Mouse (Mus musculus) bone marrow macrophage, adult 2 months (primary cell): ENCODE results near the gene Rbm24.

Experiments used
- CTCF ChIP-seq: IDR thresholded peaks from 2 replicates; pipeline ENCODE4 v1.5.1; 2012; ENCODE audit warnings: low read depth, mild to moderate bottlenecking, low read length, moderate library complexity
- POLR2A ChIP-seq: IDR thresholded peaks from 2 replicates; pipeline ENCODE4 v1.6.1; 2012; ENCODE audit warnings: mild to moderate bottlenecking, low read depth, low read length, borderline replicate concordance

- no peak for TF ChIP-seq POLR2A
- no peak for TF ChIP-seq CTCF
These were observed 30.0 kb downstream of the Rbm24 start for GRCm38 (mm10) chr13:46448276-46448675.
